Mouse (Mus musculus): ENCODE data around the gene Mutyh. TPM values are rescaled to one million over a fixed set of nuclear protein-coding genes. Genes with fewer than 3 reads are reported as not detected.

Gene Mutyh
- polyA plus RNA-seq, 1 experiment from 2014 or later = 9.9 TPM

Other genes with a start within 250 kb of the Mutyh start
- gene Ccdc17, start 211.1 kb upstream of the Mutyh start, polyA plus RNA-seq (2015; fragmentation: Nextera tagmentation; extraction: Ambion mirVana) = 5.2 and 6.1 TPM in 2 replicates
- gene Nasp, start 179.8 kb upstream of the Mutyh start, polyA plus RNA-seq (2015; fragmentation: Nextera tagmentation; extraction: Ambion mirVana) = 73.8 and 77.5 TPM in 2 replicates
- gene Akr1a1, start 156.0 kb upstream of the Mutyh start, polyA plus RNA-seq (2015; fragmentation: Nextera tagmentation; extraction: Ambion mirVana) = 580 and 585 TPM in 2 replicates
- gene Prdx1, start 122.2 kb upstream of the Mutyh start, polyA plus RNA-seq (2015; fragmentation: Nextera tagmentation; extraction: Ambion mirVana) = 934 and 942 TPM in 2 replicates
- gene Mmachc, start 99.3 kb upstream of the Mutyh start, polyA plus RNA-seq (2015; fragmentation: Nextera tagmentation; extraction: Ambion mirVana) = 39.8 and 45.0 TPM in 2 replicates
- gene Ccdc163, start 99.2 kb upstream of the Mutyh start, polyA plus RNA-seq (2015; fragmentation: Nextera tagmentation; extraction: Ambion mirVana) = 14.8 and 16.0 TPM in 2 replicates
- 3.3 and 3.6 TPM in 2 replicates for gene Tesk2, start 86.8 kb upstream of the Mutyh start, polyA plus RNA-seq (2015; fragmentation: Nextera tagmentation; extraction: Ambion mirVana)
- gene Toe1, start 83 bp upstream of the Mutyh start, polyA plus RNA-seq (2015; fragmentation: Nextera tagmentation; extraction: Ambion mirVana) = 23.4 and 23.5 TPM in 2 replicates
- 0.95 and 1.2 TPM in 2 replicates for gene Hpdl, start 14.0 kb downstream of the Mutyh start, polyA plus RNA-seq (2015; fragmentation: Nextera tagmentation; extraction: Ambion mirVana)
- gene Zswim5, start 69.7 kb downstream of the Mutyh start, polyA plus RNA-seq (2015; fragmentation: Nextera tagmentation; extraction: Ambion mirVana) = 0.39 and 0.42 TPM in 2 replicates
- 97.1 and 101 TPM in 2 replicates for gene Urod, start 186.7 kb downstream of the Mutyh start, polyA plus RNA-seq (2015; fragmentation: Nextera tagmentation; extraction: Ambion mirVana)
- 6.6 and 7.0 TPM in 2 replicates for gene Hectd3, start 187.6 kb downstream of the Mutyh start, polyA plus RNA-seq (2015; fragmentation: Nextera tagmentation; extraction: Ambion mirVana)
- 23.6 and 23.8 TPM in 2 replicates for gene Eif2b3, start 211.7 kb downstream of the Mutyh start, polyA plus RNA-seq (2015; fragmentation: Nextera tagmentation; extraction: Ambion mirVana)